Mouse (Mus musculus): ENCODE measurements around the gene Mrps18c.

The Mrps18c gene

GRCm38 (mm10) chr5:100798165-100798860 lies at the start of gene Mrps18c, which contains the start of gene Helq:
Gene Mrps18c, plus strand, starts transcription at chr5:100798627.
Gene Helq, minus strand, starts transcription at chr5:100798598.
- in situ Hi-C loops (cut with MboI; ENCODE audit: low sequenced_read_pairs) = loop anchor here (25.0 kb wide), 1 partner anchor 236 kb away; the partner anchor contains the start of gene Plac8

GRCm38 (mm10) chr5:100750617-100751255 lies 47.7 kb upstream of the Mrps18c start:
- in situ Hi-C loops (cut with MboI; ENCODE audit: low sequenced_read_pairs) = no loop called here

GRCm38 (mm10) chr5:100751655-100752054 lies 46.8 kb upstream of the Mrps18c start:
- in situ Hi-C loops (cut with MboI; ENCODE audit: low sequenced_read_pairs) = no loop called here

GRCm38 (mm10) chr5:100753407-100753806 lies 45.0 kb upstream of the Mrps18c start:
- in situ Hi-C loops (cut with MboI; ENCODE audit: low sequenced_read_pairs) = no loop called here

- in situ Hi-C loops (cut with MboI; ENCODE audit: low sequenced_read_pairs) = no loop called here
Observed at GRCm38 (mm10) chr5:100758121-100758520, 40.3 kb upstream of the Mrps18c start.

GRCm38 (mm10) chr5:100760049-100760663 lies 38.3 kb upstream of the Mrps18c start:
- in situ Hi-C loops (cut with MboI; ENCODE audit: low sequenced_read_pairs) = no loop called here

- in situ Hi-C loops (cut with MboI; ENCODE audit: low sequenced_read_pairs) = no loop called here
Observed at GRCm38 (mm10) chr5:100761736-100762135, 36.7 kb upstream of the Mrps18c start.

GRCm38 (mm10) chr5:100766026-100766425 lies 32.4 kb upstream of the Mrps18c start:
- in situ Hi-C loops (cut with MboI; ENCODE audit: low sequenced_read_pairs) = no loop called here

- in situ Hi-C loops (cut with MboI; ENCODE audit: low sequenced_read_pairs) = no loop called here
Observed at GRCm38 (mm10) chr5:100771575-100771974, 26.9 kb upstream of the Mrps18c start.

- in situ Hi-C loops (cut with MboI; ENCODE audit: low sequenced_read_pairs) = loop anchor here (25.0 kb wide), 1 partner anchor 214 kb away; the partner anchor contains the start of gene Plac8
Observed at GRCm38 (mm10) chr5:100775778-100776404, 22.5 kb upstream of the Mrps18c start.

GRCm38 (mm10) chr5:100776900-100777299 lies 21.5 kb upstream of the Mrps18c start:
- in situ Hi-C loops (cut with MboI; ENCODE audit: low sequenced_read_pairs) = loop anchor here (25.0 kb wide), 1 partner anchor 215 kb away; the partner anchor contains the start of gene Plac8

- in situ Hi-C loops (cut with MboI; ENCODE audit: low sequenced_read_pairs) = loop anchor here (25.0 kb wide), 1 partner anchor 217 kb away; the partner anchor contains the start of gene Plac8
Observed at GRCm38 (mm10) chr5:100779002-100779401, 19.4 kb upstream of the Mrps18c start.

- in situ Hi-C loops (cut with MboI; ENCODE audit: low sequenced_read_pairs) = loop anchor here (25.0 kb wide), 1 partner anchor 225 kb away; the partner anchor contains the start of gene Plac8
Observed at GRCm38 (mm10) chr5:100787527-100787926, 10.9 kb upstream of the Mrps18c start.

- in situ Hi-C loops (cut with MboI; ENCODE audit: low sequenced_read_pairs) = loop anchor here (25.0 kb wide), 1 partner anchor 230 kb away; the partner anchor contains the start of gene Plac8
Observed at GRCm38 (mm10) chr5:100792261-100792660, 6.2 kb upstream of the Mrps18c start.

- in situ Hi-C loops (cut with MboI; ENCODE audit: low sequenced_read_pairs) = loop anchor here (25.0 kb wide), 1 partner anchor 232 kb away; the partner anchor contains the start of gene Plac8
Observed at GRCm38 (mm10) chr5:100794084-100794483, 4.3 kb upstream of the Mrps18c start.

GRCm38 (mm10) chr5:100818341-100818740 lies 19.9 kb downstream of the Mrps18c start:
- in situ Hi-C loops (cut with MboI; ENCODE audit: low sequenced_read_pairs) = no loop called here

- in situ Hi-C loops (cut with MboI; ENCODE audit: low sequenced_read_pairs) = loop anchor here (5.0 kb wide), 1 partner anchor 92 kb away; no protein-coding TSS in a partner anchor
Observed at GRCm38 (mm10) chr5:100819568-100820480, 21.4 kb downstream of the Mrps18c start.

GRCm38 (mm10) chr5:100820483-100821184 lies 22.2 kb downstream of the Mrps18c start, which contains the start of gene Abraxas1:
Gene Abraxas1, minus strand, starts transcription at chr5:100820965.
- in situ Hi-C loops (cut with MboI; ENCODE audit: low sequenced_read_pairs) = loop anchor here (5.0 kb wide), 1 partner anchor 92 kb away; no protein-coding TSS in a partner anchor

GRCm38 (mm10) chr5:100821375-100821774 lies 22.9 kb downstream of the Mrps18c start:
- in situ Hi-C loops (cut with MboI; ENCODE audit: low sequenced_read_pairs) = loop anchor here (5.0 kb wide), 1 partner anchor 91 kb away; no protein-coding TSS in a partner anchor

All from CH12F3 (cell line).